Mouse (Mus musculus): ENCODE data around the gene Gdf1.

Gene Gdf1

GRCm38 (mm10) chr8:70329124-70329834 lies at the start of gene Gdf1:
TSS of gene Gdf1 (plus strand) at chr8:70329817.
- in situ Hi-C loops (cut with MseI, MboI) = no loop called here

DNA sequence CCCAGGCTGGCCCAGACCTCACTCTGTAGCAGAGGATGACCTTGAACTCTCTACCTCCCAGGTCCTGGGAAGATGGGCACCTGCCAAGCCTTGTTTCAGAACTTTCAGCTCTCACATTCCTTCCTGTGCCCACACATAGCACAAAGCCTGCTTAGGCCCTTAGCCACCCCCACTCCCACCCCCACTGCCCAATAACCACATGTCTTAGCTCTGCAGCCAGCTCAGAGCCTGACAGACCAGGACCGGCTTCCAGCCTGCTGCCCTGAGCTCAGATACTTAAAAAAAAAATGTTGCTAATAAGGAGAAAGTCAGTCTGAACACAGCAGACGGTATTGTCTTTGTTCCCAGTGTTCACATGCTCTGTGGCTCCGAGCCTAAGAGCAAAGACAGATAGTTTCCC lies 48.6 kb upstream of the Gdf1 start:
- in situ Hi-C loops (cut with MseI, MboI) = no loop called here

DNA sequence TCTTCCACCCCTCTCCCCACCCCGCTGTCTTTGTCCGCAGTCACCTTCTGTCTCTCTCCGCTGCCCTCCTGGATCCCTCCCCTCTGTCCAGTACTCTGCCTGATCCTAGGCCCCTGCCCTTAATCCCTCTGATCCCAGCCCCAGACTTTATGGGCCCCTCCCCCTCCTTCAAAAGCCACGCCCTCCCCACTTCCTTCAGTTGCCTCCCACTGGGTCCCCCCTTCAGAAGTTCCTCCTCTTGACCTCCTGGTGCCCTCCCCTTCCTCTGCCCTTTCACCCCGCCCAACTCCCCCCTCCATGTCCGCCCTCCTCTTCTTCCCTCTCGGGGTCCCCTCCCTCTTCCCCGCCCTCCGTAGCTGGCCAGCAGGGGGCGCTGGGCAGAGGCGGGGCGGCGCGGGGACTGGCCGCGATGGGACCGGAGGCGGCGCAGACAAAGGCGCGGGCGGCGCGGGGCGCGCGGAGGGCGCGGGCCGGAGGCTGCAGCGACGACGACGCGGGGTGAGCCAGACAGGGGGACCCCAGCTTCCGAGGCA lies 46.9 kb upstream of the Gdf1 start, which contains the start of gene Homer3:
Gene Homer3, plus strand, starts transcription at position 225 of the 533 bp plus-strand sequence.
- in situ Hi-C loops (cut with MseI, MboI) = no loop called here

DNA sequence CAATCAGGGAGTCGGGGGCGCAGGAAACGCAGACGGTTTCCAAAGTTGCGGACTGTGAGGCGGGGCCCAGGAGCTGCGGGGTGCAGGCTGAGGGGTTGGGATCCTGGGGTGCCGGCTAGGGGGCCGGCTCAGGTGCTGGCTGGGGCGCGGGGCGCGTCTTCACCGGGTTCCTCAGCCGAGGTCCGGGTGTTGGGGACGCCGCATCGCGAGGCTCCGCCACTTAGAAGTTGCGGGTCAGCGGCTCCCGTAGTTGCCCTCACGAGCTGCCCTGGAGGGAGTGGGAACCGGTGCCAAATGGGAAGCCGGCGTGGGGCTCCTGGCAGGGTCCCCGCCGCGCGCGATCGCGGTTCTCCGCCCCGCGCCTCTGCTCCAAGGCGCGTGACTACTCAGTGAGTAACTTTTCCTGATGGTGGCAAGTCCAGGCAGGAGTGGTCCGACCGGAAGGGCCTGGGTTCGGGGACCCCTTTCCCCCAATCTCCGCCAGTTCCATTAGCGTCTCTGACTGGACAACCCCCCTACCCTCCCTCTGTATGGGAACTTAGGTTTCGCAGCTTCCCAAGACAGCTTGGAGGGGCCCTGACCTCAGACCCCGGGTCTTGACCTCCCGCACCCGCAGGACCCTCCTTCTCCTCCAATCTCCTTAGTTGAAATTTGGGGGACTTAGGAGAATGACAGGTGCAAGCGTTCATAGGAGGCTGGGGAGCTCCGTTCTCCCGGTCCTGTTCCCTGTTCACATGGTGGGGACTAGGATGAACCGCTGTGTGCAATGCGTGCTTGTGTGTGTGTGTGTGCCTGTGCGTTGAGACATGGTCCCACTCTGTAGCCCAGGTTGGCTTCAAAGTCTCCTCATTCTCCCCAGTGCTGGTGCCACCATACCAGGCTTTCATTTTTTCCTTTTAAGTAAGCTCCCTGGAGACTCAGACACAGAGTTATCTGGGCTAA lies 46.2 kb upstream of the Gdf1 start:
- in situ Hi-C loops (cut with MseI, MboI) = no loop called here

DNA sequence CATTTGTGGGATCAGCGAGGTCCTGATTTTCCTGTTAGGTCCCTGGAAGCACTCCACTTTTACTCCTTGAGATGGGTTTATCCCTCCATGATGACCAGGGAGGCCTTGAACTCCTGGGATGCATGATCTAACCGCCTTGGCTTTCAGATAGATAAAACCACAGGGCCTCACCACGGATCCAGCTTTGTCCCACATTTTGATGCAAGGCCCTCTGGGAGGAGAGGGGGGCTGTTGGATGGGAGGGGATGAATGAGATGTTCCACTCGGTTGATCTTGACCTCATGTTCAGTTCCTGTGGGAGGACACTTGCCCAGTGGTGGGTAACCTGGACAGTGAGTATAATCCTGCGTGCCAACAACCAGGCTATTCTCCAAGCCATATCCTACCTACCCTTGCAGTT lies 45.2 kb upstream of the Gdf1 start:
- in situ Hi-C loops (cut with MseI, MboI) = no loop called here

DNA sequence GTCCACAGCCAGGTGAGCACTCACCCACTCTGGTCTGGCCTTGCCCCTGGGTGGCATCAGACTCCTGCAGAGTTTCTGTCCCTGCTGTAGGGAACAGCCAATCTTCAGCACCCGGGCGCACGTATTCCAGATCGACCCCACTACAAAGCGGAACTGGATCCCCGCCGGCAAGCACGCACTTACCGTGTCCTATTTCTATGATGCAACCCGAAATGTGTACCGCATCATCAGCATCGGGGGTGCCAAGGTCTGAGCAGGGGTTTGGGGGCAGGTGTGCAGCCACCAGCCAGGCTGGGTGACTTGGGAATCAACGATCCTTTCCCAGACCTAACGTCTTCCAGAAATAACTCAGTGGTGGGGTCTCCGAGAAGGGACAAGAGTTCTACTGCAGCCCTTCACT lies 44.3 kb upstream of the Gdf1 start:
- in situ Hi-C loops (cut with MseI, MboI) = no loop called here

DNA sequence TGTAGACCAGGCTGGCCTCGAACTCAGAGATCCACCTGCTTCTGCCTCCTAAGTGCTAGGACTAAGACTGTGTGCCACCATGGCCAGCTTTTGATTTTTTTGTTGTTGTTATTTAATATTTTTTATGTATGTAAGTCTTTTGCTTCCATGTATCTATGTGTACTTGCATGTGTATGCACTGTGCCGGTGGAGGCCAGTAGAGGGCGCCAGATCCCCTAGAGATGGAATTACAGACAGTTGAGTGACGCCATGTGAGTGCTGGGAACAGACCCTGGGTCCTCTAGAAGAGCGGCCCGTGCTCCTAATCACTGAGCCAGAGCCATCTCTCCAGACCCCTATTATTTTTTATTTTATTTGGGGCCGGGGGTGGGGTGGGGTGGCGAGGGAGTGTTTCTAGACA lies 42.9 kb upstream of the Gdf1 start:
- in situ Hi-C loops (cut with MseI, MboI) = no loop called here

GRCm38 (mm10) chr8:70293988-70294405 lies 35.6 kb upstream of the Gdf1 start:
- in situ Hi-C loops (cut with MseI, MboI) = no loop called here

DNA sequence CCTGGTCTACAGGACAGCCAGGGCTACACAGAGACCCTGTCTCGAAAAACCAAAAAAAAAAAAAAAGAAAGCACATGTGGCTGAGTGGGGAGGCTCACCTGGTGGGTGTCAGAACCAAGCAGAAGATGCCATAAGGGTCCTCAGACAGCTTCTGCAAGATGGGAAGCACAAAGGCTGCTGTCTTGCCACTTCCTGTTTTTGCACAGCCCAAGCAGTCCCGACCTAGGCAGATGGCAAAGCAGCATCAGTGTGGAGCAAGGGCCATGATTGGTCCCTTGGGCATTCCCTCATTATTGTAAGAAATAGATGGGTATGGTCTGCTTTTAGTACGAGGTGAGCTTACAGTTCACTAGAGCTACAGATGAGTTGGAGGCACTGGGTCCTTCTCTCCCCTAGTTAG lies 28.7 kb upstream of the Gdf1 start:
- in situ Hi-C loops (cut with MseI, MboI) = no loop called here

GRCm38 (mm10) chr8:70302358-70302890 lies 27.2 kb upstream of the Gdf1 start, which contains the start of the genes Ddx49 and Cope:
TSS of gene Ddx49 (minus strand) at chr8:70302489.
TSS of gene Cope (plus strand) at chr8:70302518.
- in situ Hi-C loops (cut with MseI, MboI) = no loop called here

- in situ Hi-C loops (cut with MseI, MboI) = no loop called here
Measured at GRCm38 (mm10) chr8:70302901-70303300, 26.7 kb upstream of the Gdf1 start.

DNA sequence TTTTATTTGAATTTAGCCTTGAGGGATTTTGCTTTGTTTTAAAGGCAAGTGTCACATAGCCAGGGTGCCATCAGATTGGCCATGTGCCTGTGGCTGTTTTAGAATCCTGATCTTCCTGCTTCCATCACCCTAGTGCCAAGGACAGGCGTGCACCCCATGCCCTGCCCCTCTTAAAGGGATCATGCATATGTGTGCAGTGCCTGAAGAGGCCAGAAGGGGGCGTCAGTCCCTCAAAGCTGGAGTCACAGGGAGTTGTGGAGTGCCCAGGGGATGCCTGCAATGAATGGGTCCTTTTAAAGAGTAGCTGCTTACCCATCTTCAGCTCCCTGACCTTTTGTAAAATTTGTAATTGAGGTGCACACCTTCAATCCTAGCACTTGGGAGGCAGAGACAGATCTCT lies 20.3 kb upstream of the Gdf1 start:
- in situ Hi-C loops (cut with MseI, MboI) = no loop called here

GRCm38 (mm10) chr8:70313399-70313798 lies 16.2 kb upstream of the Gdf1 start:
- in situ Hi-C loops (cut with MseI, MboI) = no loop called here

- in situ Hi-C loops (cut with MseI, MboI) = no loop called here
Measured at GRCm38 (mm10) chr8:70315624-70316510, 13.8 kb upstream of the Gdf1 start, which contains the start of gene Cers1. TSS of gene Cers1 (plus strand) at chr8:70315775.

- in situ Hi-C loops (cut with MseI, MboI) = no loop called here
Measured at GRCm38 (mm10) chr8:70316511-70317504, 12.8 kb upstream of the Gdf1 start.

- in situ Hi-C loops (cut with MseI, MboI) = no loop called here
Measured at GRCm38 (mm10) chr8:70317872-70318271, 11.7 kb upstream of the Gdf1 start.

GRCm38 (mm10) chr8:70323716-70324115 lies 5.9 kb upstream of the Gdf1 start:
- in situ Hi-C loops (cut with MseI, MboI) = no loop called here

DNA sequence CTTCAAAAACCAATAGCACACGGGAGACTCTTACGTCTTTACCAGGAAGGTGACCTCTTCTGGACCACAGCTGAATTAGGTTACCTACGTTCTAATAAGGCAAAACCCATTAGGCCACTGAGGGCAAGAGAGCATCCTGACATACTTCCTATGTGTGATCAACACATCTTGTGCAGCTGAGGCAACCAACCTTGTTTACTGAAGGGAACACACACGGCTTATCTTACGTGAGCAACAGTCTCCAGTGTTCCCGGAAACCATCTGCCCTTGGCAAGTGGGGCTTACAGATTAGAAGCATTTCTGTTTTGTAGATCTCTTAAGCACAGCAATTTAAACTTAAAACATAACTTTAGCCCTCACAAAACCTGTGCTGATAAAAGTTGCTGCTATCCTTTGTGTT lies 2.1 kb upstream of the Gdf1 start:
- in situ Hi-C loops (cut with MseI, MboI) = no loop called here

DNA sequence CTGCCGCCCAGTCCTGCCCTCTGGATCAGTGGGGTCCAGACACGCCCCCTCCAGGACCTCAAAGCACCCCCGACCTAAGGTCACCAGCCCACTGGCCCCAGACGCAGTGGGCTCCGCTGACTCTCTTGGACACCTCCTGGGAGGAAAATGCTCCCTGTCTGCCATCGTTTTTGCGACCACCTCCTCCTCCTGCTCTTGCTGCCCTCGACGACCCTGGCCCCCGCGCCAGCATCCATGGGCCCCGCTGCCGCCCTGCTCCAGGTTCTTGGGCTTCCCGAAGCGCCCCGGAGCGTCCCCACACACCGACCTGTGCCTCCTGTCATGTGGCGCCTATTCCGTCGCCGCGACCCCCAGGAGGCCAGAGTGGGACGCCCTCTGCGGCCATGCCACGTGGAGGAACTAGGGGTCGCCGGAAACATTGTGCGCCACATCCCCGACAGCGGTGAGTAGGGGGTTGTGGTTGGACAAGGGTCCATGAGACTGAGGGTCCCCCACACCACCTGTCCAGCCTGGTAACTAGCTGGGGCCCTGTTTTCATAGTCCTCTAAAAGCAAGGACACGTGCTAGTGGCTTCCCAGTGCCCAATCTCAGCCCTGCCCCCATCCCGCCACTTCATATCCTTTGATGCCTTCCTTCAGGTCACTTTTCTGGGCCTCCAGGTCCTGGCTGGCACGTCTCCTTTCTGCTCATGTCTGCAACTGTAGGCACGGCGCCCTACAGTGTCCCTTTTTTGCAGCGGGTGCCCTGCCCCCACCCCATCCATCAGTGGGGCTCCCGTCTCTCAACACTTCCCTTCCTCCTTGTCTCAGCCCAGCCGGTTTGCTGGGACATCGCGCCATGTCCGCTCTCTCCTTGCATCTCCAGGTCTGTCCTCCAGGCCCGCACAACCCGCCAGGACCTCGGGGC lies 471 bp downstream of the Gdf1 start:
- in situ Hi-C loops (cut with MseI, MboI) = no loop called here
